Mouse (Mus musculus) cerebellum, adult (tissue): ENCODE measurements around the gene Dguok.

Source experiments
- ATAC-seq: cut with Nextera tagmentation; 2 replicates; pipeline ENCODE4 v1.9.2; 2017; ENCODE audit warnings: mild to moderate bottlenecking, moderate library complexity, mixed read lengths; ENCODE audit not compliant: insufficient number of reproducible peaks, low FRiP score, low TSS enrichment

The Dguok gene

DNA sequence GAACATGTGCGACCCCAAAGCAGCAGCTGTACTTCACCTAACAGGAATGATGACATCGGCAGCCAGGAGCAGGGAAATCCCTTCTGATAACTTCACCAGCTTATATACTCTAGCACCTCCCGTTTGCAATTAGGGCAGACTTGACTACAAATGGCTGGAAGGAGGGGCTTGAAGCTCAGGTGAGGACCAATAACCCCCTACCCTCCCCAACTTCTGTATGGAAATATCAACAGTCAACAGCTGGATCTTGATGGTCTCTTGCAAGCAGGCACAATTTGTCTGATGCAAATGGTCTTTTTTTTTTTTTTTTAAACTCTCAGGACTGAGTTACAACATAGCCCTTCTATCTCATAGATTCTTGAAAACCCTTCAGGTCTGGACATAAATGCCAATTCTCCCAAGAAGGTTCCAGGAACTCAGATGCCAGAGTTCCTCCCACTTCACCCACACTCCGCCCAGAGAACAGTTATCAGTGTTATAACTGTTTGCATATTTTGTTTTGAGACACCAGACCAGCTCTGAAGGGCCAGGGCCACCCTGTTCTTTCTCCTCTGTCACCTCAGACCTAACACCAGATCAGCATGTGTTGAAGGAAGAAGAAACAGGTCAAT lies 47.6 kb downstream of the Dguok start, which contains the start of gene Tet3:
Tet3 (minus strand) TSS at position 51 of the 611 bp plus-strand sequence.
- no peak for ATAC-seq

DNA sequence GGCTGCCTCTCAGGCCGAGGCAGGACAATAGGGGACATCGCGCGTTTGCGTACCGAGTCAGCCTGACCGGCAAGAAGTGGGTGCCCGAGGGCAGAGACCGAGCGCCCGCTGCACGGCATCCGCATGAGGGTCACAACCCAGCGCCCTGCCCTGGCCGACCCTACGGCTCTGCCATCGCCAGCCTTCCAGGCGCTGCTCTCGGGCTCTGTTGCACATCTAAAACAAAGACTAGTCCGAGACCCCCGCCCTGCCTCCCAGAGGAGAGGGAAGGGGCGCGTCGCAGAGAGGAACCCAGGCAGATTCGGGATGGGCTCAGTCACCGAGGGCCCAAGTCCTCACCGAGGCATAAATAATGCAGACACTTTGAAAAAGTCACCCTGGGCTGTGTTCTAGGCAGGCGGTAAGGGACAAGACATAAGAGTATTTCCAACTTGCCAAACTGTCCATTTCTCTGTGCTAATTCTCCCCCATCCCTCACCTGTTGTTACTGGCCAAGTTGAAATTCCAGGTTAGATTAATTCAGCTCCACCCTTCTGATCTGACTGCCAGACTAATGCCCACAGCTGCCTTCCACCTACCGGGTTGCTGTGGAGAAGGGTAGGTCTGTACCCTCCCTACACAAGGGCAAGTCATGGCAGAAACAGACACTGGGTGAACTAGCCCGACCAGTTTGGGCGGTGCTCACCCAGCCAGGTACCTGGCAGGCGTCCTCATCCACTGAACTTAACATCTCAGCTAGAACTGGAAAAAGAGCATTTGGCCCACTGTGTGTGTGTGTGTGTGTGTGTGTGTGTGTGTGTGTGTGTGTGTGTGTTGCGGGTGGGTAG lies 49.6 kb downstream of the Dguok start:
- no peak for ATAC-seq

DNA sequence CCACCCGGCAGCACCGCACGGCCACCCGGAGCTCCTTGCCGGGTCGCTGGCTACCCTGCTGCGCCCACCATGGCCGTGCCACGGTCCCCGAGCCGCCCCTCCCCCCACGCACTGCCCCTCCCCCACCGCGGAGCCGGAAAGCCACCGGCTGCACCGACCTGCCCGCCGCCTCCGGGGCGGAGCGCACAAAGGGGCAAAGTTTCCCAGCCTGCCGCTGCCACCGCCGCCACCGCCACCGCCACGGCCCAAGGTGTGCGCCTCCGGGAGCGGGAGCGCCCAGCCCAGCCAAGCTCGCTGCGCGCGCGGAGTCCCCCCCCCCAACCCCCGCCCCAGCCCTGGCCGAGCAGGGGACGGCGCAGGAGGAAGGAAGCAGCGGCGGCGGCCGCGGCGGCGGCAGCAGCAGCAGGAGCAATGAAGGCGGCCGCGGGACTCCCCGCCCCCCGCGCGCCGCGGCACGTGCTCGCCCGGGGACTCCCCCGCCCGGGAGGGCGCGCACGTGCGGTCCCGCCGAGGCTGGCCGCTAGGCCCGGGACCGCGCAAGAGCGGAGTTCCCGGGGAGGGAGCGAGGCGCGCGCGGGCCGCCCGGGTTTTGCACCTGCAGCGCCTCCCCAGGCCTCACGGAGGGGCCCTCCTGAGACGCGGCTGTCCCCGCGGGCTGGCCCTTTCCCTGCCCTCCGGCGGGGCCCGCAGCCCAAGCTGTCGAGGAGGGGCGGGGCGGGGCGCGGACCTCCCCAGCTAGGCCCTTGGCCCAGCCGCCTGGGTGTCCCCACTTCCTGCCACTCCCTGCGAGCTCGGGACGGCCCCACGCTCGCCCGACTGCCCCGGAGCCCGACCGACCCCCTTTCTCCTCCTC lies 50.4 kb downstream of the Dguok start:
- ATAC-seq: peak; percentile 47; the same call in 1 of the 2 replicates

DNA sequence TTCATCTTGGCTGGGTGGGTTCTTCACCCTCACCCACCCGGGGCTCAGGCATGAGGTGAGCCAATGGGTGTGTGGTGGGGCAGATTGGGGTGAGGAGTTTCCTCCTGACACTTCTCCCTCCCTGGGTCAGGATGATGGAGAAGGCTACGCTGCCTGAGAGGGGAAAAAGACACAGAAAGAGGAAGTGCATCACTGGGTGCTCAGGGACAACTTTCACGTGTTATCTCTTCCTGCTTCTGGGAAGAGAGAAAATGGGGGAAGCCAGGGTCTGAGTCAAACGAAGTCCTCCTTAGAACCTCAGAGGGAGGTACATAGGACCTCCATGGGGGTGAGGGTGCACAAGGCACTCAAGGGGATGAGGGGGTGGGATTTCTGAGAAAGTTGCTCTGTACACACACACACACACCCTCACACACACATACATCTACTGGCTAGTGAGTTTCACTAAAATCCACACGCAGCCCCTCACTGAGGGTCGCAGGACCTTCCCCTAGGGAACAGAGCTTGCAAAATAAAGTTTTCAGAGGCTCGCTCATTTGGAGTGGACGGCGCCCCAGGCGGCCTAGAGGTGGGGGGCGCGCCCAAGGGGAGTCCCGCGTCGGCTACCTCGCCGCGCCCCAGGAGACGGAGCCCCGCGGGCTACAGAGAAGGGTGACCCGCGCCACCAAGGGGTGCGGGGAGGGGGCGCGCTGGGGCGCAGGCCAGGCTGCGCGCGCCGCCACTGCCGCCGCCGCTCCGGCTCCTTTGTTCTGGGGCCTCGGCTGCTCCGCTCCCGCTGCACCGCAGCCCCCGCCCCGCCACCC lies 51.2 kb downstream of the Dguok start:
- no peak for ATAC-seq

DNA sequence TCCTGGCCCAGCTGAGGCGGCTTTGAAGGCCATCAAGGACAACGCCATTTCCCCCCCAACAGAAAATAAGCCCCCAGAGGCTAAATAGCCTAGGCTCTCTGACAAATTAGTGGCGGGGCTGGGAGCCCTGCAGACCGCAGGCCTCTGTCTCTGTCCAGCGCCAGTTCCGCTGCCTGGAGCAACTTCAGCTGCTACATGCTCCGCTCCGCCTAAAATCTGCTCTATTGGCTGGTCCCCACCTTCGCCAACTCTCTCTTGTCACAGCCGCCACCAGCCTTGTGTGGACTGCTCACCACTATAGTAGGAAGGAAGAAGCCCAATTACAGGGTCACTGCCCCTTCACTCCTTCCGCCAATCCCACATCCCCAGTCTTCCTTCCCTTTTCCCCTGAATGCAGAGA lies 53.1 kb downstream of the Dguok start:
- no peak for ATAC-seq

DNA sequence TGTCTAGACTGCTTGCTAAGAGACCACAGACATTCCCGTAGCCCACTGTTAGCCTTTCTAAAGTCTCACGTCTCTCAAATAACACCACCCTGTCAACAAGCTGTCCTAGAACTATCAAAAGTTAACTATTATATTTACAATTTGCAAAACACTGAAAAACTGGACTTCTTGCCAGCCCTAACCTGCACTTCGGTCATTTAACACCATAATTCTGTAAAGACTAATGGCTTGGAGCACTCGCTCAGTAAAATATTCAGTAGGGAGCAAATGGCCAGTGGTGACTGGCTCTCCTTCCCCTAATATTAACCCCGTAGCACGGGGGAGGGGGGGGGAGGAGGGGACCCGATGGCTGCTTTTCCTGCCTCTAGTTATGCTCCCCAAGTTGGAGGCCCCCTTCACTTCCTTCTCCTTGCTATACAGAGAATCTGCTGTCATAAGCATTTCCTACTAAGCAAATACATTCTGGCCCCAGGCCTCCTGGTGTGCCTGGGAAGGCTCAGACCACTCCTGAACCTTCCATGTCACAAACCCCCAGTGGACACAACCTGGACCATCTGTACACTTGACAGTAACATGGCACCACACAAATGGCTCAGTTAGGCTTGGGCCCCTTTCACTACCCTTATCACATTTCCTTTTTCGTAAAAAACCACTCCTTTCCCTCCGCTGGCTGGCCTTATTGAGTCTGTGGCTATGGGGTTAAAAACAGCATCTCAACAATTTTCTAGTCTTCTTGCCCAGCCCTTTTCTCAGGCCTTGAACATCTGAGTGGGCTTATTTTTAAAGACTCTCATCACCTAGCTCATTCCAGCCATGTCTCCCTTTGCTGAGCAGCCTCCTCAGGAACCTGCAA lies 56.1 kb downstream of the Dguok start:
- ATAC-seq: no peak

DNA sequence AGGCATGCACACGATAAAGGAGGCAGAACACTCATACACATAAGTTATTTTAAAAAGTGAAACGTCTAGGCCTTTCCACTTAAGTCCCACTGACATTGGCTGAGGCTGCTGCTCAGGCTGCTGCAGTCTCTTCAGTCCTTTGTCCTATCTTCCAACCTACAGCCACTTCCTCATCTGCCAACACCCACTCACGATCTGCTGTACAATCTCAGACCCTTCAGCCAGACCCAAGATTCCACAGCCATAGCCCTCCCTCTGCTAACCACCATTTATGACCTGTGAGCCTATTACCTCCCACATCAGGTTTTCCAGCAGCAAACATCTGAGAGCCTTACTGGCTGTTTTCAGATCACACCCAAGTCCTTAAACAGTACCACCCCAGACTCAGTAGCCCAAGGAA lies 57.3 kb downstream of the Dguok start:
- ATAC-seq: no peak

DNA sequence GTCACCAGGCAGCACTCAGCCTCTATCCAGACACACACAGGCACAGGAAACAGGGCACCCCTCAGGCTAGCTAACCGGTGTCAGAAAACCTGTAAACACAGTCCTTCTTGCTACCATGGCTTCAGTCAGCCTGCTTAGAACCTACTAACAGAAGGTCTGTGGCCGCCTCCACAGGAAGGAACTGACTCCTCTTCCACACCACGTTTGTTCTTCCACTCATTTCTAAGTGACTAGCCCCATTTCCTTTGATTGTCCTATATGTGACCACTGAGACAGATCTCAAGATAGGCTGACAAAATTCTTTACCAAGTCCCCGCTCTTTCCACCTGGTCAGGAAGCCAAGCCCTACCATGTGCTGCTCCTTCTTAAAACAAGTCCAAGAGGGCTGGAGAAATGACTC lies 57.9 kb downstream of the Dguok start:
- no peak for ATAC-seq

DNA sequence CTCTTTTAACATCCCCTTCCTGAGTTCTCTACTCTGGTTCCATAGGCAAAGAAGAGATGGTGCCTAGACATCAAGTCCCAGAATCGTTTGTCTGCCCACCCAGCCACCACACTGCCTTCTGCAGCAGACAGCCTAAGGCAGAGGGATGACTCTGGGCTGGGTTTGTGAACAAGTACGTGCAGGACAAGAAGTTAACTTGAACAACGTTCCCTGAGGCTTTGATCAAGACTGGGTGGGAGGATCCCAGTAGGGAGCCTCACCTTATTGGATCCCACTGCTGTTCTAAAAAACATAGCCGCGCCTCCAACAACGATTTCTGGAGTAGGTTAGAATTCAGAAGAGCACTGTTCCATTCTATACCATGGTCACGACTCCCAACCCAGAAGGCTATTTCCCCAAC lies 59.7 kb downstream of the Dguok start:
- no peak for ATAC-seq

DNA sequence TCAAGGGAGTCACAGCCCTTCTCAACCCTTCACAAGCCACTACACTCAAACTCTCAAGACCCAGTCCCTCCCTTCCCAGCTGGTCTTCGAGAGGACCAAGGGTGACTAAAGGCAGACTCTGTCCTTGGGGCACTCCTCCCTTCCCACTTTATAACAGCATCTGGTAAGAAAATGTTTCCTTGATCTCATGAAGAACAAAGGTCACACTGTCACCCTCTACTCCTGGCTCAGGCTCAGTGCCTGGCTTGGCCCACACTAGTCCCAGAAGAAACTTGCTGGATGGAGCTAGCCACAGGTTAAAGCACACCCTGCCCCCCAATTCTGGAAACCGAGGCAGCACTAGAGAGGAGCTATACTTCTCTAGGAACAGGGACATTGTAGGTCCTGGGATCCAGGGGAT lies 61.0 kb downstream of the Dguok start:
- no peak for ATAC-seq

DNA sequence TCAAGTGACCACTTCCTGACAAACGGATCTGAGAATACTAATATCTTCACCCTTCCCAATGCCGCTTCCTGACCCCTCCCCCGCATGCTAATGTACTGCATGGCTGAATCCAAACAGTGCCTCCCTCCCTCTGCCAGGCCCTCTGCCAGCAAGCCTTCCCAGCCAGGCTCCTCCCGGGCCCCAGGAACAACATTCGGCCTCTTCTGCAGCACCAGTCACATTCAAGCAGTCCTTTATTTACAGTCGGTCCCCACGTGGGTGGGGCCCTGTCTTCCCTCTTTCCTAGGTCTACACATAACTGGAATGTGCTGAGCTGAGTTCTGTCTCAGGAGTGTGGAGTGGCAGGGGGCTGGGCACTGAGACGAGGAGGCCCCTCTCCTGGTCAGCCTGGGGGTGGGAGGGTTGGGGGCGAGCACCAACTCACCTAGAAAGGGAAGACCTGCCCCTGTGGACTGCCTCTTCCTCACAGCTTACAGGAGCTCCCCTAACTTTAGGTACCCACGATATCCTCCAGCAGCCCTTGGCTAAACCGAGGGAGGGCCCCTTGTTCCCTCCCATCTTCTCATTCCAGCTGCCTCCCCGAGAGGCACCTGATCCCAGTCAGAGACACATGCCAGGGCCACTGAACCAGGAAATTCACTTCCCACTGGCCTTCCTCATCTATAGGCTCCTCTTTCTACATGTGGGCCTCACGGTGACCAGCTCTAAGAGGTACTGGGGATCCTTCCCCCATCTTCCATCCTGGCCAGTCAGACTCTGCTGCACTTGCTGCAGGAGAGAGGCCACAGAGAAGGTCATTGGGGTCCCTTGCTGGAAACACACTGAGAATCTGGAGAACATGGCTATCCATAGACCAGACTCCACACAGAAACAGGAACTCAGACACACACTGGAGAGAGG lies 63.1 kb downstream of the Dguok start:
- ATAC-seq: peak; percentile 49

DNA sequence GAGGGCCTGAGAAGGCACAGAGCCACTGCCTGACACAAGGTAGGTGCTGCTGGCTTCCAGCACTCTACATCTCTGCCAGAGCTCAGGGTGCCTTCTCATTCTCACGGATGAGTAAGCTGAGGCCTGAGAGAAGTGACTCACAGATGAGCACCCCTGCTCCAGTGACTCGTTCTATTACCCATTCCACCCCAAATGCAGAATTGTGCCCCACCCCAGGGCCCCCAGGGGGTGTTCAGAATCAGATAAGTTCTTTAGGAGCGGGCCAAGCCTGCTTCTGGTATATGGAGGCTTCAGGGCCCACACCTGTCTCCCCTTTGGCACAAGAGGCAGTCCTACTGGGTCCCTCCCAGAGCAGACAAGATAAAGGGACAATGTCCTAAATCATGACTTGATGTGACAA lies 64.1 kb downstream of the Dguok start:
- no peak for ATAC-seq

DNA sequence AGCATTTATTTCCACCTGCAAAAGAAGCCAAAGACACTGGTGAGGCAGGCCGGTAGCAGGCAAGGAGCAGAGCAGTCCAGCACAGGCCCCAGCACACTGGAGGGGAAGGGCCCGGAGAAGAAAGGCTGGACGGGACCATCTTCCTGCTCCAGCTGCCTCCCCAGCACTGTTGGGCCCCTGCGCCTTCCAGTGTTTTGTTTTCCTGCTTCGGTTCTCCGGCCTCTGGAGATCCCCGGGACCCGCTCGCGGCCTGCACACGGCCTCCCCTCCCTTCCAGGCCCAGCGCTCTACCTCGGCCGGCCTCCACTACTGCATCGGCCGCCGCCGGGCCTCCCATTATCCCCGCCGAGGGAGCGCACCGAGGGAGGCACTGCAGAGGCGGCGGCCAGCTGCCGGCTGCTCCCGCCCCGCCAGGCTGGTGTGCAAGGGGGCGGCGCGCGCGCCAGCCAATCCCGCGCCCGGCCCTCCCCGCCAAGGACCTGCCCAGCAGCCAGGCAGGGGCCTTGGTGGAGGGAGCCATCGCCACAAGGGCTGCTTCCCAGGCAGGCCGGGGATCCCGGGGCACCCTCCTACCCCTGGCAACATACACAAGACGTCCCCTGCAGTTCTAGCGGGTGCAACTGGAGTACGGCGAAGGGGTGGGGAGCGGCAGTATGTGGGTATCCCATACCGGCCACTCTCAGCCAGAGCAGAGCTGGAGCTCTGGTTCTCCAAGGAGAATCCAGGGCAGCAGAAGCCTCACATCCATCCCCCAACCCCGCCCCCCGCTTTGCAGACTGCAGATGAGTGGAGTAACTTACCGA lies 65.3 kb downstream of the Dguok start:
- peak; percentile 70 for ATAC-seq

DNA sequence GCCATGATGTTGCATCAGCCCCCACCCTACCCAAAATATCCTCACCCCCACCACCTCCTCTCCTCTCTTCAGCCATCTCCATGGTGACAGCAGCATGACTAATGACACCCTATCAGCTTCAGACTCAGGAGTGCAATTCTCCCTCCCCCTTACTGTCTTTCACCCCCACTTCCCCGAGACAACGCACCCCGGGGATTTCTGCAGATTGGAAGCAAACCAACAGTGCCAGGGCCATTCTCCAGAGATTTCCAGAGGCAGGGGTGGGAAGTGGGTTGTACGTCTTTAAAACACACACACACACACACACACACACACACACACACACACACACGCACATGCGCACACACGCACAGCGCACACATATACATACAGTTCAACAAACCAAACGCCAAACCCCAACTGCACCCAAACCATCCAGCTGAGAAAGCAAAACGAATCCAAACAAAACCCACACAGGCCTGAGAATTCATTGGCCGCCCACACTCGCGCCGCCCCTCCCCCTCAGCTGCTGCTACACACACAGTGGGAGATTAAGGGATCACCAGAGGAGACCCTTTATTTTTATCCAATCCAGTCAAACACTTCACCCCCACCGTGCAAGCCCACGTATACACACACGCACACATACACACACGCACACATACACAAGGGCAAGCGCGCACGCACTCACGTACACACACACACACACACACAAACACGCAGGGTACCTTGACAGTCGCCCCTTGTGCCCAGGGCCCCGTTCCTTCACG lies 66.1 kb downstream of the Dguok start:
- ATAC-seq: no peak

DNA sequence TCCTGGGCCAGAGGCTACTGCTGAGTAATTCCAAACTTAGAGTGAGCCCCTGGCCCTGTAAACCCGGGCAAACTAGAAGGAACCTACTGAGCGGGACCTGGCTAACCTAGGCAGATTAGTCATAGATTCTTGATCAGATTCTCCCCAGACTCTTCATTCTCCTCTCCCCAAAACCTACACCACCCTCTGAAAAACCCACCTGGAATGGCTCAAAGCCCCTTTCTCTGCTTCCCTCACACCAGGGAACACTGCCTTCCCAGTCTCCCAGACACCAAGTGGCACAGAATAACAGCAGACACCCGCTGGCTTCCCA lies 66.6 kb downstream of the Dguok start:
- no peak for ATAC-seq

DNA sequence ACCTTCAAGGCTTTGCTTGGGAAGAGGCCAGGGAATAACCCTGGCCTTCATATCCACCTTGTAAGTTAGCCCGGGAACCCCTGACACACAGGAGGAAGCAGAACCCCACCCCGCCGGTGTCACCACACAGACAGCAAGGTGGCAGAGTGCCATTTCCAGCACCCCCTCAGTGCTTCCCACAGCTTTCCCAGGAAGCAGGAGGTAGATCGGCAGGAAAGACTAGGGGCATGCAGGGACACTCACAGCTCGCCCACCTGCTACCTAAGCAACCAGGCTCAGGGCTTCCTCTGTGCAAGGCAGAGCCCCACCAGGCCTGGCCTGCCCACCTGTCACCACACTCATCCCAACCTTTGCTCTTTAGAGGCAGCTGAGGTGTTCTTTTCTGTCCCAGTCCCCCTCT lies 67.0 kb downstream of the Dguok start:
- ATAC-seq: no peak

DNA sequence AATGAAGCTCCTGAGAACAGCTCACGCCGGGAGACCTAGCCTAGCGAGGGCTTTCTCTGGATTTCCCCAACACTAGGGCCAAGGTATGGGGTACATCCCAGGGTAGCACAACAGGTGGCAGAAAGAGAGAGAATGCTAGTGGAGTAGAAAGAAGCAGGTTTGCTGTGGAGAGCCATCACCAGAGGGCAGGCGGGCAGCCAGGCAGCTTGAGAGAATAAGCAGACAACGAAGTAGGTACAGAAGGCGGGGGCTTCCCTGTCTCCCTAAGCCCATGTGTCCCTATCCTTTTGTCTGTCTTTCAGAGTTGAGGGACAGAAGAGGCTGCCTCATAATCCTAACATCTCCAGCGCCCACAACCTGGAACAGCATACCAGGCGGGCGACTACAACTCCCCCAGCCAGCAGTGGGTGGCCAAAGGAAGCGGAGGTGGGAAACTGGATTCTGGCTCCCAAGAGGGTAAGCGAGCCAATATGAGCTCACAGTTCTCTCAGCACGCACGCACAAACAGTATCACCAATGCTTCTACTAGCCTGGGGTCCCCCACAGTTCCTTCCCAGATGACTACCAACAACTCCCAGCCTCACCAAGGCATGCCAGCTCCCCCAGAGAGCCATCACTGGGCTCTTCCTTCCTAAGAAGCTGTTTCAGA lies 67.5 kb downstream of the Dguok start:
- ATAC-seq: no peak
